Mouse (Mus musculus): Measurements from ENCODE around the gene Rtn4rl1. TPM values are rescaled to one million over a fixed set of nuclear protein-coding genes. Genes with fewer than 3 reads are reported as not detected.
A peak's percentile ranks its signal among the peaks of the same experiment; 100 is the strongest.

The Rtn4rl1 gene
- polyA plus RNA-seq, 1 experiment: 11.1 TPM

- peak in 1 of 2 experiments; percentile 17 for DNase-seq (ENCODE audit: low read depth in 1 of 2, low spot score in 2 of 2)
- H3K27ac ChIP-seq (ENCODE audit: insufficient read depth, low read length): peak overlapping the region; percentile 41
- 50% methylated on average over 13 of the region's 13 CpGs for WGBS
- H3K36me3 ChIP-seq (ENCODE audit: control insufficient read depth, insufficient read depth, low read length): no peaks in the 10 kb centered on the region
- no peak overlapping the region for H3K4me3 ChIP-seq (ENCODE audit: extremely low read depth, insufficient read depth, insufficient read length)
- peaks cover 4% of the 10 kb centered on the region; the same call in 1 of the 2 replicates for H3K4me1 ChIP-seq (ENCODE audit: control insufficient read depth, insufficient read depth, insufficient read length)
- H3K27me3 ChIP-seq (ENCODE audit: control insufficient read depth, insufficient read depth, low read length): no peaks in the 10 kb centered on the region
- no peak for TF ChIP-seq POLR2A (IDR thresholded peaks at IDR 0.05; ENCODE audit: low read depth, low read length)
- TF ChIP-seq CTCF (IDR thresholded peaks at IDR 0.05; ENCODE audit: extremely low read depth, insufficient read depth, insufficient read length, insufficient replicate concordance): peak; percentile 21; the same call in 1 of the 2 replicates
Observed at GRCm38 (mm10) chr11:75254252-75254912, 60.8 kb downstream of the Rtn4rl1 start.

- H3K27ac ChIP-seq (ENCODE audit: insufficient read depth, low read length): no peak overlapping the region
Observed at GRCm38 (mm10) chr11:75255330-75255729, 61.7 kb downstream of the Rtn4rl1 start.

GRCm38 (mm10) chr11:75257056-75257648 lies 63.6 kb downstream of the Rtn4rl1 start:
- no peak for DNase-seq (ENCODE audit: low read depth in 1 of 2, low spot score in 2 of 2)
- Histone ChIP-seq H3K27ac (ENCODE audit: insufficient read depth, low read length) (no peak overlapping the region), H3K27me3 (ENCODE audit: control insufficient read depth, insufficient read depth, low read length) (no peaks in the 10 kb centered on the region), H3K4me3 (ENCODE audit: extremely low read depth, insufficient read depth, insufficient read length) (no peak overlapping the region), H3K4me1 (ENCODE audit: control insufficient read depth, insufficient read depth, insufficient read length) (peaks cover 9% of the 10 kb centered on the region; the same call in 1 of the 2 replicates), H3K36me3 (ENCODE audit: control insufficient read depth, insufficient read depth, low read length) (no peaks in the 10 kb centered on the region)
- TF ChIP-seq CTCF (IDR thresholded peaks at IDR 0.05; ENCODE audit: extremely low read depth, insufficient read depth, insufficient read length, insufficient replicate concordance): no peak
- 82% methylated on average over 4 of the region's 4 CpGs for WGBS

More at GRCm38 (mm10) chr11:75255330-75255729, 61.7 kb downstream of the Rtn4rl1 start:
- Histone ChIP-seq H3K4me1 (ENCODE audit: control insufficient read depth, insufficient read depth, insufficient read length) (peaks cover 4% of the 10 kb centered on the region; the same call in 1 of the 2 replicates), H3K27me3 (ENCODE audit: control insufficient read depth, insufficient read depth, low read length) (no peaks in the 10 kb centered on the region), H3K4me3 (ENCODE audit: extremely low read depth, insufficient read depth, insufficient read length) (no peak overlapping the region), H3K36me3 (ENCODE audit: control insufficient read depth, insufficient read depth, low read length) (no peaks in the 10 kb centered on the region)
- DNase-seq (ENCODE audit: low read depth in 1 of 2, low spot score in 2 of 2): no peak
- TF ChIP-seq POLR2A (IDR thresholded peaks at IDR 0.05; ENCODE audit: low read depth, low read length) (no peak), CTCF (IDR thresholded peaks at IDR 0.05; ENCODE audit: extremely low read depth, insufficient read depth, insufficient read length, insufficient replicate concordance) (no peak)
- WGBS: 36% methylated on average over 5 of the region's 5 CpGs

GRCm38 (mm10) chr11:75259416-75259815 lies 65.8 kb downstream of the Rtn4rl1 start:
- Histone ChIP-seq H3K27me3 (ENCODE audit: control insufficient read depth, insufficient read depth, low read length) (no peaks in the 10 kb centered on the region), H3K36me3 (ENCODE audit: control insufficient read depth, insufficient read depth, low read length) (no peaks in the 10 kb centered on the region), H3K27ac (ENCODE audit: insufficient read depth, low read length) (no peak overlapping the region), H3K4me1 (ENCODE audit: control insufficient read depth, insufficient read depth, insufficient read length) (peaks cover 9% of the 10 kb centered on the region; the same call in 1 of the 2 replicates), H3K4me3 (ENCODE audit: extremely low read depth, insufficient read depth, insufficient read length) (no peak overlapping the region)
- no peak for DNase-seq (ENCODE audit: low read depth in 1 of 2, low spot score in 2 of 2)
- WGBS: 85% methylated on average over 6 of the region's 6 CpGs
- no peak for TF ChIP-seq CTCF (IDR thresholded peaks at IDR 0.05; ENCODE audit: extremely low read depth, insufficient read depth, insufficient read length, insufficient replicate concordance)

- TF ChIP-seq POLR2A (IDR thresholded peaks at IDR 0.05; ENCODE audit: low read depth, low read length) (no peak), CTCF (IDR thresholded peaks at IDR 0.05; ENCODE audit: extremely low read depth, insufficient read depth, insufficient read length, insufficient replicate concordance) (no peak)
- H3K4me1 ChIP-seq (ENCODE audit: control insufficient read depth, insufficient read depth, insufficient read length): peaks cover 9% of the 10 kb centered on the region; the same call in 1 of the 2 replicates
- whole genome bisulfite sequencing: 79% methylated on average over 10 of the region's 10 CpGs
- no peaks in the 10 kb centered on the region for H3K36me3 ChIP-seq (ENCODE audit: control insufficient read depth, insufficient read depth, low read length)
- no peak overlapping the region for H3K27ac ChIP-seq (ENCODE audit: insufficient read depth, low read length)
- H3K27me3 ChIP-seq (ENCODE audit: control insufficient read depth, insufficient read depth, low read length): no peaks in the 10 kb centered on the region
- no peak for DNase-seq (ENCODE audit: low read depth in 1 of 2, low spot score in 2 of 2)
- no peak overlapping the region for H3K4me3 ChIP-seq (ENCODE audit: extremely low read depth, insufficient read depth, insufficient read length)
Observed at GRCm38 (mm10) chr11:75259996-75260561, 66.5 kb downstream of the Rtn4rl1 start.

GRCm38 (mm10) chr11:75261016-75261415 lies 67.4 kb downstream of the Rtn4rl1 start:
- no peak for TF ChIP-seq CTCF (IDR thresholded peaks at IDR 0.05; ENCODE audit: extremely low read depth, insufficient read depth, insufficient read length, insufficient replicate concordance)
- no peak for TF ChIP-seq POLR2A (IDR thresholded peaks at IDR 0.05; ENCODE audit: low read depth, low read length)
- 77% methylated on average over 2 of the region's 2 CpGs for WGBS
- Histone ChIP-seq H3K4me1 (ENCODE audit: control insufficient read depth, insufficient read depth, insufficient read length) (peaks cover 5% of the 10 kb centered on the region; the same call in 1 of the 2 replicates), H3K36me3 (ENCODE audit: control insufficient read depth, insufficient read depth, low read length) (no peaks in the 10 kb centered on the region), H3K27me3 (ENCODE audit: control insufficient read depth, insufficient read depth, low read length) (no peaks in the 10 kb centered on the region), H3K27ac (ENCODE audit: insufficient read depth, low read length) (no peak overlapping the region), H3K4me3 (ENCODE audit: extremely low read depth, insufficient read depth, insufficient read length) (no peak overlapping the region)
- no peak for DNase-seq (ENCODE audit: low read depth in 1 of 2, low spot score in 2 of 2)
